Mouse (Mus musculus) MEL (cell line): ENCODE measurements around the gene Foxd2. TPM values are rescaled to one million over a fixed set of nuclear protein-coding genes. Genes with fewer than 3 reads are reported as not detected.

ENCODE experiments used
- DNase-seq: peaks from one replicate; pipeline ENCODE4 v3.0.0; 2011; ENCODE audit warnings: low read depth, low spot score
- H3K27ac ChIP-seq: 2 replicates; pipeline ENCODE4 v1.5.1; 2012; ENCODE audit warnings: low read depth, mild to moderate bottlenecking, control low read depth, low read length, moderate library complexity; ENCODE audit not compliant: control insufficient read depth
- H3K27me3 ChIP-seq, 2 experiments: fragments of 150-350 bp in 1 of 2; sonication (generic) in 1 of 2; 2 replicates each; pipeline ENCODE4 v1.6.1; 2012; ENCODE audit warnings: low read length in 2 of 2, mild to moderate bottlenecking in 2 of 2, improper control_type of control experiment in 1 of 2, moderate library complexity in 1 of 2; ENCODE audit not compliant: insufficient read depth in 2 of 2, control insufficient read depth in 1 of 2
- H3K36me3 ChIP-seq, 2 experiments: 2 replicates each; pipeline ENCODE4 v1.6.1; 2012 to 2014; ENCODE audit warnings: low read length in 2 of 2, improper control_type of control experiment in 1 of 2, inconsistent platforms in 1 of 2, mild to moderate bottlenecking in 1 of 2; ENCODE audit not compliant: insufficient read depth in 2 of 2, control insufficient read depth in 1 of 2
- H3K4me1 ChIP-seq, 2 experiments: fragments of 150-350 bp in 1 of 2; sonication (generic) in 1 of 2; 2 replicates each; pipeline ENCODE4 v1.6.1; 2012; ENCODE audit warnings: low read length in 2 of 2, improper control_type of control experiment in 1 of 2, mild to moderate bottlenecking in 1 of 2; ENCODE audit not compliant: insufficient read depth in 2 of 2, control insufficient read depth in 1 of 2
- H3K4me3 ChIP-seq, 2 experiments: fragments of 150-350 bp in 1 of 2; sonication (generic) in 1 of 2; 2 replicates each; pipeline ENCODE4 v1.5.1; 2012; ENCODE audit warnings: low read depth in 2 of 2, low read length in 2 of 2, mild to moderate bottlenecking in 2 of 2, moderate library complexity in 2 of 2, control low read depth in 1 of 2, improper control_type of control experiment in 1 of 2; ENCODE audit not compliant: control insufficient read depth in 1 of 2, insufficient read depth in 1 of 2
- H3K79me2 ChIP-seq: 2 replicates; pipeline ENCODE4 v1.6.1; 2012; ENCODE audit warnings: mild to moderate bottlenecking, low read length, moderate library complexity; ENCODE audit not compliant: control insufficient read depth, poor library complexity, insufficient read depth
- H3K9ac ChIP-seq: 2 replicates; pipeline ENCODE4 v1.6.1; 2012; ENCODE audit warnings: low read depth, mild to moderate bottlenecking, control low read depth, low read length, moderate library complexity; ENCODE audit not compliant: control insufficient read depth, poor library complexity, severe bottlenecking
- H3K9me3 ChIP-seq: fragments of 150-350 bp; sonication (generic); replicated peaks from 2 replicates; pipeline ENCODE4 v1.6.1; 2012; ENCODE audit warnings: mild to moderate bottlenecking, low read length, improper control_type of control experiment, moderate library complexity; ENCODE audit not compliant: insufficient read depth
- BHLHE40 ChIP-seq: IDR thresholded peaks from 2 replicates; pipeline ENCODE4 v1.6.1; 2012; ENCODE audit warnings: low read depth, mild to moderate bottlenecking, inconsistent platforms, low read length, improper control_type of control experiment, borderline replicate concordance
- CHD1 ChIP-seq: IDR thresholded peaks from 2 replicates; pipeline ENCODE4 v1.6.1; 2012; ENCODE audit warnings: low read depth, mild to moderate bottlenecking, inconsistent platforms, low read length, improper control_type of control experiment
- CHD2 ChIP-seq: IDR thresholded peaks from 2 replicates; pipeline ENCODE4 v1.6.1; 2011; ENCODE audit warnings: low read length, improper control_type of control experiment
- CTCF ChIP-seq, 3 experiments: IDR thresholded peaks in 2 of 3; conservative IDR thresholded peaks in 1 of 3; 2 replicates each; pipeline ENCODE4 v1.5.1; 2011 to 2012; ENCODE audit warnings: low read length in 3 of 3, low read depth in 2 of 3, mild to moderate bottlenecking in 2 of 3, improper control_type of control experiment in 1 of 3, inconsistent platforms in 1 of 3, mixed read lengths in 1 of 3, moderate library complexity in 1 of 3; ENCODE audit not compliant: control insufficient read depth in 1 of 3, insufficient read depth in 1 of 3, poor library complexity in 1 of 3, severe bottlenecking in 1 of 3
- ELF1 ChIP-seq: IDR thresholded peaks from 2 replicates; pipeline ENCODE4 v1.6.1; 2014; ENCODE audit warnings: low read depth, mild to moderate bottlenecking, inconsistent platforms, low read length, improper control_type of control experiment, moderate library complexity
- GATA1 ChIP-seq: IDR thresholded peaks from 2 replicates; pipeline ENCODE4 v1.6.1; 2011; ENCODE audit warnings: low read depth, low read length, improper control_type of control experiment
- HCFC1 ChIP-seq: IDR thresholded peaks from 2 replicates; pipeline ENCODE4 v1.6.1; 2012; ENCODE audit warnings: low read depth, mild to moderate bottlenecking, inconsistent platforms, low read length, improper control_type of control experiment, moderate library complexity
- KAT2A ChIP-seq: conservative IDR thresholded peaks from 2 replicates; pipeline ENCODE4 v1.6.1; 2012; ENCODE audit warnings: low read depth, low read length, improper control_type of control experiment, inconsistent platforms
- MAFK ChIP-seq: IDR thresholded peaks from 2 replicates; pipeline ENCODE4 v1.6.1; 2011; ENCODE audit warnings: low read depth, mild to moderate bottlenecking, low read length, improper control_type of control experiment, borderline replicate concordance
- MAX ChIP-seq: IDR thresholded peaks from 2 replicates; pipeline ENCODE4 v1.6.1; 2011; ENCODE audit warnings: low read length, improper control_type of control experiment
- MAZ ChIP-seq: IDR thresholded peaks from 2 replicates; pipeline ENCODE4 v1.6.1; 2012; ENCODE audit warnings: low read depth, mild to moderate bottlenecking, inconsistent platforms, low read length, improper control_type of control experiment
- MYB ChIP-seq: IDR thresholded peaks from 2 replicates; pipeline ENCODE4 v1.6.1; 2011; ENCODE audit warnings: mild to moderate bottlenecking, low read depth, low read length, improper control_type of control experiment
- MYC ChIP-seq: IDR thresholded peaks from 2 replicates; pipeline ENCODE4 v1.6.1; 2011; ENCODE audit warnings: low read depth, mild to moderate bottlenecking, low read length, improper control_type of control experiment, moderate library complexity
- NELFE ChIP-seq: IDR thresholded peaks from 2 replicates; pipeline ENCODE4 v1.6.1; 2011; ENCODE audit warnings: low read depth, low read length, improper control_type of control experiment
- NRF1 ChIP-seq: IDR thresholded peaks from 2 replicates; pipeline ENCODE4 v1.6.1; 2014; ENCODE audit warnings: low read depth, mild to moderate bottlenecking, inconsistent platforms, low read length, improper control_type of control experiment, moderate library complexity; ENCODE audit not compliant: poor library complexity, insufficient read depth, severe bottlenecking
- SMC3 ChIP-seq: IDR thresholded peaks from 2 replicates; pipeline ENCODE4 v1.6.1; 2011; ENCODE audit warnings: low read depth, low read length, improper control_type of control experiment
- TAL1 ChIP-seq: IDR thresholded peaks from 2 replicates; pipeline ENCODE4 v1.6.1; 2012; ENCODE audit warnings: mild to moderate bottlenecking, inconsistent platforms, low read length, moderate library complexity, mixed read lengths
- TCF12 ChIP-seq: IDR thresholded peaks from 2 replicates; pipeline ENCODE4 v1.6.1; 2014; ENCODE audit warnings: low read depth, mild to moderate bottlenecking, inconsistent platforms, low read length, improper control_type of control experiment, moderate library complexity
- USF2 ChIP-seq, 2 experiments: IDR thresholded peaks; 2 replicates each; pipeline ENCODE4 v1.6.1; 2011 to 2012; ENCODE audit warnings: improper control_type of control experiment in 2 of 2, low read length in 2 of 2, borderline replicate concordance in 1 of 2, inconsistent platforms in 1 of 2, low read depth in 1 of 2, mild to moderate bottlenecking in 1 of 2; ENCODE audit not compliant: insufficient read depth in 1 of 2
- ZC3H11A ChIP-seq: IDR thresholded peaks from 2 replicates; pipeline ENCODE4 v1.6.1; 2012; ENCODE audit warnings: low read depth, mild to moderate bottlenecking, inconsistent platforms, low read length, improper control_type of control experiment
- polyA plus RNA-seq, 2 experiments: library from polyadenylated mRNA; stranded (reverse) in 1 of 2; unstranded in 1 of 2; fragments of >175 nt in 1 of 2; fragments of >200 nt in 1 of 2; gene quantifications; 2 replicates each; pipeline versions ENCODE4 v1.2.1 to v1.2.4; 2012; ENCODE audit warnings: low replicate concordance in 2 of 2, low read depth in 1 of 2; ENCODE audit not compliant: insufficient read length in 2 of 2, insufficient read depth in 1 of 2, missing spikeins in 1 of 2
- total RNA-seq: library from RNA; depleted of rRNA; stranded (reverse); fragments of 300-350 nt; gene quantifications from 2 replicates; pipeline ENCODE4 v1.2.3, GENCODE M21; 2012

Gene Foxd2
- total and polyA plus RNA-seq, 3 experiments: 0.73 to 1.1 TPM; not detected in 1

GRCm38 (mm10) chr4:114876441-114876972, 32.2 kb downstream of the Foxd2 start:
- Histone ChIP-seq H3K9ac (no peak overlapping the region), H3K79me2 (no peaks in the 10 kb centered on the region), H3K36me3 (no peaks in the 10 kb centered on the region), H3K4me3 (no peak overlapping the region), H3K27me3 (no peaks in the 10 kb centered on the region), H3K4me1 (no peaks in the 10 kb centered on the region), H3K9me3 (no peaks in the 10 kb centered on the region), H3K27ac (no peak overlapping the region)
- DNase-seq: no peak
- no peak for TF ChIP-seq BHLHE40
- TF ChIP-seq NRF1: no peak
- no peak for TF ChIP-seq ZC3H11A
- no peak for TF ChIP-seq KAT2A
- TF ChIP-seq SMC3: no peak
- TF ChIP-seq ELF1: no peak
- no peak for TF ChIP-seq MAX

- H3K9me3 ChIP-seq: no peaks in the 10 kb centered on the region
- H3K9ac ChIP-seq: no peak overlapping the region
- H3K27ac ChIP-seq: no peak overlapping the region
- no peaks in the 10 kb centered on the region for H3K4me1 ChIP-seq
- no peaks in the 10 kb centered on the region for H3K79me2 ChIP-seq
- peaks cover 0 to 1% of the 10 kb centered on the region in 2 experiments; a peak in 1 of 4 replicates for H3K27me3 ChIP-seq
- no peak for DNase-seq
- no peaks in the 10 kb centered on the region for H3K36me3 ChIP-seq
- no peak for TF ChIP-seq GATA1
- TF ChIP-seq KAT2A: no peak
- no peak for TF ChIP-seq HCFC1
- TF ChIP-seq TAL1: no peak
- no peak for TF ChIP-seq CHD2
- no peak for TF ChIP-seq CHD1
- no peak for TF ChIP-seq MYB
- TF ChIP-seq ZC3H11A: no peak
- TF ChIP-seq TCF12: no peak
- no peak for TF ChIP-seq MAZ
- TF ChIP-seq NELFE: no peak
- TF ChIP-seq MAFK: no peak
- TF ChIP-seq CTCF (IDR thresholded peaks at IDR 0.05 in 2 of 3, conservative IDR thresholded peaks at IDR 0.05 in 1 of 3; ENCODE audit: control insufficient read depth in 1 of 3, insufficient read depth in 1 of 3, low read depth in 2 of 3, low read length in 3 of 3, poor library complexity in 1 of 3, severe bottlenecking in 1 of 3): no peak
- no peak for TF ChIP-seq MYC
- no peak for TF ChIP-seq NRF1
- no peak for TF ChIP-seq USF2 (IDR thresholded peaks at IDR 0.05; ENCODE audit: borderline replicate concordance in 1 of 2, insufficient read depth in 1 of 2, low read depth in 1 of 2, low read length in 2 of 2)
- no peak overlapping the region for H3K4me3 ChIP-seq
Measured at GRCm38 (mm10) chr4:114869765-114870490, 38.7 kb downstream of the Foxd2 start.
